Mouse (Mus musculus) mature B cell (primary cell): ENCODE results near the gene Trim11.

ENCODE experiments used
- in situ Hi-C: fragments of 300-500 bp; cut with MboI; formaldehyde crosslinking; loops from 2 replicates; pipeline ENCODE4 v1.14.3; 2019

Trim11 gene

GRCm38 (mm10) chr11:58955868-58956257, 22.0 kb upstream of the Trim11 start:
- in situ Hi-C loops = no loop called here

GRCm38 (mm10) chr11:58957226-58957914, 20.5 kb upstream of the Trim11 start:
- in situ Hi-C loops = no loop called here

GRCm38 (mm10) chr11:58958536-58958935, 19.4 kb upstream of the Trim11 start:
- in situ Hi-C loops = no loop called here

- in situ Hi-C loops = no loop called here
These were observed 18.6 kb upstream of the Trim11 start for GRCm38 (mm10) chr11:58959186-58959825.

GRCm38 (mm10) chr11:58959921-58960465, 17.9 kb upstream of the Trim11 start:
- in situ Hi-C loops = no loop called here

- in situ Hi-C loops = no loop called here
These were observed 16.3 kb upstream of the Trim11 start for GRCm38 (mm10) chr11:58961364-58962177.

GRCm38 (mm10) chr11:58963543-58963942, 14.3 kb upstream of the Trim11 start:
- in situ Hi-C loops = no loop called here

GRCm38 (mm10) chr11:58964216-58964615, 13.7 kb upstream of the Trim11 start:
- in situ Hi-C loops = no loop called here

- in situ Hi-C loops = no loop called here
These were observed 12.7 kb upstream of the Trim11 start for GRCm38 (mm10) chr11:58965001-58965760.

- in situ Hi-C loops = no loop called here
These were observed 10.5 kb upstream of the Trim11 start for GRCm38 (mm10) chr11:58967346-58967745.

GRCm38 (mm10) chr11:58968551-58968950, 9.3 kb upstream of the Trim11 start:
- in situ Hi-C loops = no loop called here

GRCm38 (mm10) chr11:58969027-58969426, 8.9 kb upstream of the Trim11 start:
- in situ Hi-C loops = no loop called here

GRCm38 (mm10) chr11:58969659-58970058, 8.2 kb upstream of the Trim11 start:
- in situ Hi-C loops = no loop called here

- in situ Hi-C loops = no loop called here
These were observed 6.9 kb upstream of the Trim11 start for GRCm38 (mm10) chr11:58970831-58971530.

GRCm38 (mm10) chr11:58971796-58972195, 6.1 kb upstream of the Trim11 start:
- in situ Hi-C loops = no loop called here

GRCm38 (mm10) chr11:58974414-58974813, 3.5 kb upstream of the Trim11 start:
- in situ Hi-C loops = no loop called here

- in situ Hi-C loops = no loop called here
These were observed 743 bp upstream of the Trim11 start for GRCm38 (mm10) chr11:58977150-58977549.

GRCm38 (mm10) chr11:58977607-58978026, 276 bp upstream of the Trim11 start:
- in situ Hi-C loops = no loop called here

GRCm38 (mm10) chr11:58978706-58979030, 775 bp downstream of the Trim11 start:
- in situ Hi-C loops = no loop called here

GRCm38 (mm10) chr11:58979183-58979582, 1.3 kb downstream of the Trim11 start:
- in situ Hi-C loops = no loop called here

GRCm38 (mm10) chr11:58979661-58980060, 1.8 kb downstream of the Trim11 start:
- in situ Hi-C loops = no loop called here
